Mouse (Mus musculus) stomach, postnatal 0 days (tissue): Measurements from ENCODE around the gene Git2. TPM values are rescaled to one million over a fixed set of nuclear protein-coding genes. Genes with fewer than 3 reads are reported as not detected.

Source experiments
- ATAC-seq: fragments of 200-750 bp; cut with Nextera tagmentation; 2 replicates; pipeline ENCODE4 v1.8.0; 2017; ENCODE audit not compliant: low FRiP score, low TSS enrichment
- DNase-seq: peaks from one replicate; pipeline ENCODE4 v3.0.0-alpha.2; 2016; ENCODE audit warnings: low spot score
- H3K27ac ChIP-seq: fragments of 300-500 bp; sonication (generic); replicated peaks from 2 replicates; pipeline ENCODE4 v1.5.1; 2014; ENCODE audit warnings: mild to moderate bottlenecking, control low read depth
- H3K27me3 ChIP-seq: fragments of 300-500 bp; sonication (generic); 2 replicates; pipeline ENCODE4 v1.6.1; 2014; ENCODE audit warnings: low read length; ENCODE audit not compliant: control insufficient read depth, insufficient read depth
- H3K36me3 ChIP-seq: fragments of 300-500 bp; sonication (generic); 2 replicates; pipeline ENCODE4 v1.6.1; 2014; ENCODE audit warnings: low read length, mixed read lengths; ENCODE audit not compliant: control insufficient read depth, insufficient read depth
- H3K4me1 ChIP-seq: fragments of 300-500 bp; sonication (generic); replicated peaks from 2 replicates; pipeline ENCODE4 v1.6.1; 2014; ENCODE audit warnings: antibody characterized with exemption; ENCODE audit not compliant: control insufficient read depth, insufficient read depth
- H3K4me2 ChIP-seq: fragments of 300-500 bp; sonication (generic); replicated peaks from 2 replicates; pipeline ENCODE4 v1.6.1; 2014; ENCODE audit warnings: low read depth, mild to moderate bottlenecking, control low read depth, moderate library complexity
- H3K4me3 ChIP-seq: fragments of 300-500 bp; sonication (generic); 2 replicates; pipeline ENCODE4 v1.5.1; 2014; ENCODE audit warnings: low read depth, low read length, control low read depth
- H3K9ac ChIP-seq: fragments of 300-500 bp; sonication (generic); 2 replicates; pipeline ENCODE4 v1.6.1; 2014; ENCODE audit warnings: mild to moderate bottlenecking, low read length, control low read depth, mixed read lengths
- H3K9me3 ChIP-seq: fragments of 300-500 bp; sonication (generic); 2 replicates; pipeline ENCODE4 v1.6.1; 2016; ENCODE audit warnings: low read length; ENCODE audit not compliant: control insufficient read depth
- CTCF ChIP-seq: IDR thresholded peaks from 2 replicates; pipeline ENCODE4 v1.5.1; 2016; ENCODE audit warnings: antibody characterized with exemption, low read depth, mild to moderate bottlenecking, moderate library complexity
- EP300 ChIP-seq: optimal IDR thresholded peaks from 2 replicates; pipeline ENCODE3; 2016; ENCODE audit warnings: antibody characterized with exemption
- WGBS: fragments of 180-500 bp; shearing (Covaris S2); extraction: QIAGEN DNeasy Blood & Tissue Kit; methylation state at CpG from one replicate; pipeline ENCODE4 v1.1.7; 2014; 5-methylcytosine and 5-hydroxymethylcytosine counted together
- polyA plus RNA-seq: library from polyadenylated mRNA; unstranded; fragments of >200 nt; fragmentation: Nextera tagmentation; extraction: Ambion mirVana; gene quantifications from 2 replicates; pipeline ENCODE4 v1.2.1, GENCODE M21; 2015

Git2 gene
- polyA plus RNA-seq, 1 experiment from 2014 or later, result 14.2 TPM

DNA sequence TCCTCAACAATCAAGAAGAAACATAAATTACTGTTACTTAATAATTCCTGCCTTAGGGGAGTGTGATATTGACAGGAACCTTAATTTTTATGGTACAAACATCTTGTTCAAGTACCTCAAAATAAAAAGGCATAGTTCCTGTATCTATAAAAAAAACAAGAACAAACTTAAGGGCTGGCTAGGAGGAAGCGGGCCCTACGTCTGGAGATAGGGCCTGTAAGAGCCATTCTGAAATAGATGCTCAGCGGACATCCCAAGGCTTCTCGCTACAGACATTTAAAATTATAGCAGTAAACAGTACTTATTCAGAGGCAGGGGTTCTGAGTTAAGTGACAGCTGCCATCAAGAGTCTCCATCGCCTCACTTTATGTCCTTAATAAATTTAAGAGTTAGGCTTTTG lies 27.8 kb downstream of the Git2 start:
- H3K4me3 ChIP-seq, result no peak overlapping the region
- peaks cover 46% of the 10 kb centered on the region for H3K36me3 ChIP-seq
- WGBS, result 93% methylated on average over 5 of the region's 5 CpGs
- no peak overlapping the region for H3K9ac ChIP-seq
- no peaks in the 10 kb centered on the region for H3K9me3 ChIP-seq
- ATAC-seq (no peak), DNase-seq (no peak)
- no peak overlapping the region for H3K27ac ChIP-seq
- no peak for TF ChIP-seq CTCF
- H3K4me1 ChIP-seq, result no peaks in the 10 kb centered on the region
- no peaks in the 10 kb centered on the region for H3K27me3 ChIP-seq
- no peak overlapping the region for H3K4me2 ChIP-seq

DNA sequence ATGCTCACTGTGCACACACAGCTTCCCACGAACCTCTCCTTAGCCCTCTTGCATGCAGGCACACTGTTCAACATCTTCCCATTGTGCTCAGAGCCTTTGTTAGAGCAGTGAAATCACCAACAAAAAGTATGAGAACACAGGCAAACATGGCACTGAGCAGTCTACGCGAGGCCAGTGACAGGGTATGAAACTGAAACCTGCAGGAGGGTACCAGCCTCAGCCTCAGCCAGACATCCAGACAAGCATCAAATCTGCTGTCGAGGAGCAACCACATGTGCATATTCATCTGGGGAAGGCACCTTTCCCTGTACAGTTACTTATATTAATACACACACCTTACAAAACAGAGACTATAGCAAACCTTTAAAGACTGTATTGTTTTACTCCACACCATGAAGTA lies 28.4 kb downstream of the Git2 start:
- TF ChIP-seq CTCF (no peak), EP300 (no peak)
- H3K9me3 ChIP-seq, result no peaks in the 10 kb centered on the region
- H3K36me3 ChIP-seq, result peaks cover 45% of the 10 kb centered on the region
- H3K27me3 ChIP-seq, result no peaks in the 10 kb centered on the region
- H3K4me2 ChIP-seq, result no peak overlapping the region
- no peaks in the 10 kb centered on the region for H3K4me1 ChIP-seq
- H3K9ac ChIP-seq, result no peak overlapping the region
- H3K4me3 ChIP-seq, result no peak overlapping the region
- ATAC-seq, result no peak
- WGBS, result 88% methylated on average over 4 of the region's 4 CpGs
- no peak overlapping the region for H3K27ac ChIP-seq
- DNase-seq, result no peak

DNA sequence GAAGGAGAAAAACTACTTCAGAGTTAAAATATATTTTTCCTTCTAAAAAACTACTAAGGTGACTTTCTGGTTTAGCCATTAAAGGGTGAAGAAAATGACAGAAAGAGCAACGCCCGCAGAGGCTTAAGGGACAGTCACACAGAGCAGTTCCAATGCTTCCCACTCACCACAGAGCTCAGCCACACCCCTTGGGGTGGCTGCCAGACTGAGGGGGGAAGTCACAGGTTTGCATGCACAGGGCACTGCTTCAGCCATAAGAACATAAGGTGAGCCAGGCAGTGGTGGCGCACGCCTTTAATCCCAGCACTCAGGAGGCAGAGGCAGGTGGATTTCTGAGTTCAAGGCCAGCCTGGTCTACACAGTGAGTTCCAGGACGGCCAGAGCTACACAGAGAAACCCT lies 29.7 kb downstream of the Git2 start:
- Histone ChIP-seq H3K27ac (no peak overlapping the region), H3K9ac (no peak overlapping the region), H3K9me3 (no peaks in the 10 kb centered on the region), H3K36me3 (peaks cover 49% of the 10 kb centered on the region), H3K4me2 (no peak overlapping the region), H3K27me3 (no peaks in the 10 kb centered on the region), H3K4me1 (no peaks in the 10 kb centered on the region), H3K4me3 (no peak overlapping the region)
- DNase-seq (no peak), ATAC-seq (no peak)
- TF ChIP-seq CTCF, result no peak
- TF ChIP-seq EP300, result no peak
- WGBS, result 71% methylated on average over 5 of the region's 5 CpGs

DNA sequence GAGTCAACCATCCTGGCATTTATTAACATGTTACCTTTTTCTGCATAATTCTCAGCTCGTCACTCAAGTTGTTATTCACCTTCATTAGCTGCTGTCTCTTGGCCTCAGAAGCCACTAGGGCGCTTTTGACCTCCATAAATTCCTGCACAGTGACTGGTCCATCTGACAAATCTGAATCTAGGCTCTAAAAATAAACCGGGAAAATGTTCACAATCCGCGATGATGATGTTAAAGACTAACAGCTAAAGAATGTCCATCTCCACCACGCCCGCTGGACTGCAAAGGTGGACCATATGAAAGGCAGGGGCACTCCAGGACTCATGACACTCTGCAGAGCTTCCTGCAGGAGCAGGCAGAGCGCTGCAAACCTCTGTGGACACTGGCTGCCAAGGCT lies 31.6 kb downstream of the Git2 start:
- Histone ChIP-seq H3K4me2 (no peak overlapping the region), H3K4me3 (no peak overlapping the region), H3K9ac (no peak overlapping the region), H3K9me3 (no peaks in the 10 kb centered on the region), H3K27me3 (no peaks in the 10 kb centered on the region), H3K27ac (no peak overlapping the region), H3K36me3 (peaks cover 44% of the 10 kb centered on the region), H3K4me1 (no peaks in the 10 kb centered on the region)
- no peak for DNase-seq
- WGBS, result 85% methylated on average over 8 of the region's 8 CpGs
- no peak for ATAC-seq
- TF ChIP-seq CTCF (no peak), EP300 (no peak)

DNA sequence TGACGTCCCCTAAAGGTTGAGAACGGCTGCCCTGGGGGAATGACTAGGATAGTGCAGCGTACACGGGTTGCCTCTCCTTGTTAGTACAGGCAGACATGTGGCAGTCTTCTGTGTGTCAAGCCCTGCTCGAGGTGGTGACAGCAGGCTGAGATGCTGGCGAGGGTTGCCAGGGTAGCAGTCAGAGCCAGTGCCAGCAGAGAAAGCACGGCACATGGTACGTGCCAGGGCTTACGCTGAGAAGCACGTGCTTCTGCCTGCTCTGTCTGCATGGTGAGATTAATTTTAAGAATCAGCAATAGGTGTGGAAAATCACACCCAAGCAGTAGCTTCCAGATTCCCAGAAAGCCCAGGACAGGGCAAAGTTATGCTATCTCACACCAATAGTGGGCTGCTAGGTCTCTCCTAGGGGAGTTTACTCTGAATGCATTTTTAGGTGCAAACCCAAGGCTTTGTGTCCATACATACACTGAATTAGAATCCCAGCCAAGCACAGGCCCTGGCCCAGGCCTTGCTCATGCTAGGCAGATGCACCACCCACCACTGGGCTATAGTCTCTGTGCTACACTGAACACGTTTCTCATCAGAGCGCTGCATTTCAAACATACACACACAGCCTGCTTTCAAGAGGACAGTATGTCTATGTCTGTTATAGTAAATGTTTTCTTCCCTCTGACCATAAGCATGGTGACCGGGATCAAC lies 32.2 kb downstream of the Git2 start:
- Histone ChIP-seq H3K9ac (no peak overlapping the region), H3K9me3 (no peaks in the 10 kb centered on the region), H3K4me2 (no peak overlapping the region), H3K36me3 (peaks cover 46% of the 10 kb centered on the region), H3K4me3 (no peak overlapping the region), H3K4me1 (no peaks in the 10 kb centered on the region), H3K27ac (no peak overlapping the region), H3K27me3 (no peaks in the 10 kb centered on the region)
- ATAC-seq (no peak), DNase-seq (no peak)
- WGBS, result 88% methylated on average over 13 of the region's 13 CpGs
- TF ChIP-seq EP300 (no peak), CTCF (no peak)

DNA sequence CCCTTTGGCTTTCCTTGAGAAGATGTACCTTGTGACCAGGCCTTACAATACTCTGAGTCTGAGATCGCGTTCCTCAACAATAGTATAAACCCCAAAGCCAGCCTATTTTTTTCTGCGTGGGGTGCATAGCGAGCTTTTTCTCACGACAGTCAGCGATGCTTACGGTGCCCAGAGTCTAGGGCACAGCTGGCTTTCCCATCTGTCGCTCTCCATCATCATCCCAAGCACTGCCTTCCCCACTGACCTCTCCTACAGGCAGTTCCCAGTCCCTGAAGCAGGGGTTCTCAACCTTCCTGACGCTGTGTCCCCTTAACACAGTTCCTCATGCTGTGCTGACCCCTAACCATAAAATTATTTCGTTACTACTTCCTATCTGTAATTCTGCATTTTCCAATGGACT lies 32.7 kb downstream of the Git2 start:
- 94% methylated on average over 10 of the region's 10 CpGs for WGBS
- Histone ChIP-seq H3K9me3 (no peaks in the 10 kb centered on the region), H3K27ac (no peak overlapping the region), H3K4me2 (no peak overlapping the region), H3K36me3 (peaks cover 46% of the 10 kb centered on the region), H3K27me3 (no peaks in the 10 kb centered on the region), H3K4me3 (no peak overlapping the region), H3K4me1 (no peaks in the 10 kb centered on the region), H3K9ac (no peak overlapping the region)
- TF ChIP-seq CTCF (no peak), EP300 (no peak)
- DNase-seq (no peak), ATAC-seq (no peak)
